Mouse (Mus musculus) heart, postnatal 0 days (tissue): ENCODE data around the gene Lypd9.

Source experiments
- CTCF ChIP-seq: IDR thresholded peaks from 2 replicates; pipeline ENCODE4 v1.5.1; 2016; ENCODE audit warnings: antibody characterized with exemption, control low read depth, low read depth
- EP300 ChIP-seq: IDR thresholded peaks from 2 replicates; pipeline ENCODE4 v1.6.1; 2016; ENCODE audit warnings: antibody characterized with exemption, low read depth

DNA sequence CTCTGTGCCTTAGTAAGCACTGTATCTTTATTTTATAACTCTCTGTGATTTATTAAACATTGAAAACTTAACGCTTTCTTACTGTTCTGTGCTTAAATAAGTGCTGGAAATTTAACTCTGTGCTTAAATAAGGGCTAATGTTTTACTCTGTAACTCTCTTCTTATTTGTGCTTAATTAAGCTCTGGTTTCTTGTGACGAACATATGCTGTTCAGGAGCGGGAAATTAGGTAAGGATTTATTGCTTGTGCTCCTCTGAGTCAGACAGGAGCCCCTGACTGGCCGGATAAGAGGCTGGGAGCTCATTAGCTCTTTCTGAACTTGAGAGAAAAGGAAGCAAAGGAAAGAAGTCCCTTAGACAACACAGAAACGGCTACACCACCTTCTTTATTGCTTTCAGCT, 14.9 kb downstream of the Lypd9 start:
- no peak for TF ChIP-seq EP300
- TF ChIP-seq CTCF: no peak
